Mouse (Mus musculus) left cerebral cortex, adult 2 months (tissue): ENCODE measurements around the gene Sbp. TPM values are rescaled to one million over a fixed set of nuclear protein-coding genes. Genes with fewer than 3 reads are reported as not detected.

Source experiments
- DNase-seq, 2 experiments: peaks; one replicate each; pipeline ENCODE4 v3.0.0; 2021 to 2022; ENCODE audit warnings: low spot score in 2 of 2, mixed read lengths in 1 of 2; ENCODE audit errors: extremely low spot score in 1 of 2
- H3K27ac ChIP-seq: fragments of 200-600 bp; 2 replicates; pipeline ENCODE4 v1.8.1; 2022
- H3K4me3 ChIP-seq: fragments of 200-600 bp; 2 replicates; pipeline ENCODE4 v1.8.1; 2022
- CTCF ChIP-seq: fragments of 200-600 bp; IDR thresholded peaks from 2 replicates; pipeline ENCODE4 v1.8.1; 2022; ENCODE audit warnings: antibody characterized with exemption, mild to moderate bottlenecking, moderate library complexity
- intact Hi-C: fragments of 180-260 bp; cut with DNase I; formaldehyde crosslinking; loops from one replicate; pipeline ENCODE4 v1.15.1; 2025
- total RNA-seq, 2 experiments: library from RNA; stranded (reverse); gene quantifications; 2 replicates each; pipeline ENCODE4 v1.2.3; 2021

The Sbp gene
- total RNA-seq, 2 experiments from 2014 or later: not detected

DNA sequence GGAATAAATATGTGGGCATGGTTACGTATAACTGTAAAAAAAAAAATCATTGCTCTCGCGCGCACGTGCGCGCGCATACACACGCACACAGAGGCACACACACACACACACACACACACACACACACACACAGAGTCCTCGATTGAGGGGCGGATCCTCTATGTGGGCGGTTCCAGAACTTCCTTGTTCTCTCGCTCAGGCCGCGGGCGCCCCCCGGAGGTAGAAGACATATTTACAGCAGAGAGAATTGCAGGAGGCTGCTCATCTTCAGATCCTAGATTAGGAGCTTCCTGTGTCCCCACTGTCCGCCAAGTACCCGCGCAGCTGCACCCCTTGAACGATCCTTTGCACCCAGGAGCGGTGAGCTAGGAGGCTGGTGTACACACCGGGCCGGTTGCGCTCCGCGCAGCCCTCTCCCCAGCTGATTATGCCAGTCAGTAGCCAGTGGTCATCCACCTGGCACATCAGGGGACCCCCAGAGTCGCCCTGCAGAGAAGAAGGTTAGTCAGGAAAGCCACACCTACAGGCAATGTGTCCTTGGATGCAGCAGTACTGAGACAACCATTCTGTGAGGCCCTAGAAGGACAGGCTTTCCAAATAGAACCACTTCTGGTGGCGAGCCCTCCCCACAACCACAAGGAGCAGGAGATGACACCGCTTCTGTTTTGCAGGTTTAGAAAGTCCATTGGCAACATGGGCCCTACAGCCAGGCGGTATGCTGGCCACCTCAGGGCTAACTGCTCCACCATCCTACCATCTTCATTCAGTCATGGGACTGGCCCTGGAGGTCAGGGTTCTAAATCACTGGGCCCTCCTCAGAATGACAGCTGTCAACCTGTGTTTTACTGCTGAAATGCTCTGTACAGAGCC lies 52.3 kb downstream of the Sbp start:
- peak; percentile 91 to 93 for DNase-seq
- peak overlapping the region; percentile 42 for H3K27ac ChIP-seq
- H3K4me3 ChIP-seq: peak overlapping the region; percentile 33; the same call in 1 of the 2 replicates
- peak; percentile 67 for TF ChIP-seq CTCF
- intact Hi-C loops: loop anchor here (2.0 kb wide), 1 partner anchor 25 kb away; no protein-coding TSS in a partner anchor

DNA sequence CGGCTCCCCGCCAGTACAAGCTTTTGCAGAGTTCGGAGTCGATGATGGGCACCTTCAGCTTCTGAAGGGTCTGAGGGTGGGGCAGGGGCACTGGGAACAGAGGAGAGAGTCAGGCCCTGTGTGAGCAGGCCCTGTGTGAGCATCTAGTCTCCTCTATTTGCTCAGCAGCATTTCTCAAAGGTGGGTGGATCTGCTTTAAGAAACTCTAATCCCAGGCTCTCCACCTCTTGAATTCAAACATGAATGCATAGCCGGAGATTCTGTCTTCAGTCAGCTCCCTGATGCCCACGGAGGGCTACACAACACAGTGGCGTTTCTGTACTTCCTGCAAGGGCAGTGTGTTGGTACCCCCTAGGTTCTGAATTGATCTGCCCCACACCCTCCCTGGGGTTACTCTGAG lies 53.2 kb downstream of the Sbp start:
- H3K4me3 ChIP-seq: no peak overlapping the region
- intact Hi-C loops: no loop called here
- no peak for TF ChIP-seq CTCF
- DNase-seq: no peak
- peak overlapping the region; percentile 42; the same call in 1 of the 2 replicates for H3K27ac ChIP-seq

Other genes starting within 250 kb of the Sbp start
- under 1 TPM; 0.23 to 0.32 TPM for gene 1520401A03Rik, start 218.9 kb upstream of the Sbp start, total RNA-seq
- gene Pkmyt1, start 215.3 kb upstream of the Sbp start, total RNA-seq: 1 to 10 TPM; 4.3 TPM
- 10 to 100 TPM; 50.9 to 56.0 TPM for gene Paqr4, start 200.8 kb upstream of the Sbp start, total RNA-seq
- under 1 TPM; 0.68 TPM for gene Kremen2, start 195.8 kb upstream of the Sbp start, total RNA-seq
- 100 to 1,000 TPM; 425 to 428 TPM for gene Flywch1, start 170.1 kb upstream of the Sbp start, total RNA-seq
- 10 to 100 TPM; 11.9 to 13.7 TPM for gene Flywch2, start 155.6 kb upstream of the Sbp start, total RNA-seq
- gene Srrm2, start 151.1 kb upstream of the Sbp start, total RNA-seq: 100 to 1,000 TPM; 671 to 678 TPM
- 100 to 1,000 TPM; 337 to 365 TPM for gene Elob, start 112.5 kb upstream of the Sbp start, total RNA-seq
- gene Prss33, start 105.6 kb upstream of the Sbp start, total RNA-seq: not detected
- gene Prss32, start 97.8 kb upstream of the Sbp start, total RNA-seq: not detected
- 1 to 10 TPM; 1.1 to 2.2 TPM for gene Prss41, start 97.5 kb upstream of the Sbp start, total RNA-seq
- gene Prss21, start 73.6 kb upstream of the Sbp start, total RNA-seq: not detected
- not detected for gene Dcpp1, start 60.8 kb upstream of the Sbp start, total RNA-seq
- gene Dcpp2, start 60.8 kb upstream of the Sbp start, total RNA-seq: not detected
- not detected for gene Dcpp3, start 24.2 kb upstream of the Sbp start, total RNA-seq
- not detected for gene Sbpl, start 13.6 kb downstream of the Sbp start, total RNA-seq
- 1 to 10 TPM in 1 of 2 experiments, under 1 TPM in 1; 0.45 to 1.1 TPM for gene Prss30, start 38.9 kb downstream of the Sbp start, total RNA-seq
- 1 to 10 TPM in 1 of 2 experiments, under 1 TPM in 1; 0.70 to 1.5 TPM for gene Prss22, start 56.4 kb downstream of the Sbp start, total RNA-seq
- not detected for gene Prss27, start 96.5 kb downstream of the Sbp start, total RNA-seq
- gene Kctd5, start 131.8 kb downstream of the Sbp start, total RNA-seq: 10 to 100 TPM; 25.0 to 26.4 TPM
- 100 to 1,000 TPM; 114 to 116 TPM for gene Pdpk1, start 209.3 kb downstream of the Sbp start, total RNA-seq
- 10 to 100 TPM; 29.2 to 32.0 TPM for gene Amdhd2, start 222.1 kb downstream of the Sbp start, total RNA-seq
- gene Atp6v0c, start 228.0 kb downstream of the Sbp start, total RNA-seq: 1,000 to 10,000 TPM; 1,211 to 1,240 TPM